Mouse (Mus musculus): Measurements from ENCODE around the gene Rabep1. TPM values are rescaled to one million over a fixed set of nuclear protein-coding genes. Genes with fewer than 3 reads are reported as not detected.
"Not testable (repeated sequence)": the region's sequence is repeated elsewhere in the genome, so short reads cannot be mapped to it uniquely, and the experiment has no call there.

The Rabep1 gene
- polyA plus RNA-seq, 1 experiment from 2014 or later, result 33.0 TPM

DNA sequence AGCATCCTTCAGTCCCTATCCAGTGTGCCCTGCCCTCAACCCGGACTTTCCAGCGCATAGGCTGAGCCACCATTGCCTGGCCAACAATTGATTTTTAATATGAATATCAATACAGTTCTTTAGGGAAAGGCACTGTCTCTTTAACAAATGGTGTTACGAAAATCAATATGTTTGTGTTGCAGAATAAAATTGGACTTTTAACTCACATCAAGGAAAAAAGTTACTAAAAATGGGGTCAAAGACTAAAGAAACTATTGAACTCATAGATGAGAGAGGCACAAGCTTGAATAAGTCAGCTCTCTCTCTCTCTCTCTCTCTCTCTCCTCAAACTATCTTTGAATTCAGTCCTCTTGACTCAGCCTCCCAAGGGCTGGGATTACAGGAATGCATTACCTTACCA, 7.5 kb upstream of the Rabep1 start:
- H3K4me1 ChIP-seq (ENCODE audit: control insufficient read depth, insufficient read depth, low read length), result no peaks in the 10 kb centered on the region
- no peak overlapping the region for H3K27ac ChIP-seq (replicated peaks; ENCODE audit: low read depth, low read length)
- no peak overlapping the region for H3K9ac ChIP-seq (ENCODE audit: low read length)
- H3K4me2 ChIP-seq (ENCODE audit: low read depth, severe bottlenecking), result no peak overlapping the region
- WGBS, result 91% methylated on average over 3 of the region's 3 CpGs
- no peak overlapping the region for H3K4me3 ChIP-seq (ENCODE audit: low read depth, low read length)
- DNase-seq (ENCODE audit: low spot score) (no peak), ATAC-seq (ENCODE audit: insufficient number of reproducible peaks, low FRiP score, low TSS enrichment, low read depth) (no peak)
- no peaks in the 10 kb centered on the region for H3K9me3 ChIP-seq (ENCODE audit: control insufficient read depth, low read length)
- no peaks in the 10 kb centered on the region for H3K36me3 ChIP-seq (ENCODE audit: control insufficient read depth, insufficient read depth, low read length)
- H3K27me3 ChIP-seq (ENCODE audit: control insufficient read depth, insufficient read depth, low read length), result no peaks in the 10 kb centered on the region

DNA sequence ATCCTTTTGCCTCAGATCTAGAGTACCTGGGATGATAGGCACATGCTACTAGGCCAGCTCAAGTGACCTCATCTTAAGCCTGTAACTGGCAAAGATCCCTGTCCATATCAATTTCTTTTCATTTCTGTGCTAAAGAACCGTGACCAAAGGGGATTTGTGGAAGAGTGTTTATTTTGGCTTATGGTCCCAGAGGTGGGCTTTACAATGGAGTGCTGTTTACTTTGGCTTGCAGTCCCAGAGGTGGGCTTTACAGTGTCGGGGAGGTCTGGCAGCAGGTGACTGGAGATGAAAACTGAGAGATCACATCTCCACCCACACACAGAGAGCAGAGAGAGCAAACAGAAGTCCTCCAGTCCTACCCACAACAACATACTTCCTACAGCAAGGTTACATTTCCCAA, 6.0 kb upstream of the Rabep1 start:
- no peaks in the 10 kb centered on the region for H3K36me3 ChIP-seq (ENCODE audit: control insufficient read depth, insufficient read depth, low read length)
- no peak overlapping the region for H3K9ac ChIP-seq (ENCODE audit: low read length)
- no peaks in the 10 kb centered on the region for H3K9me3 ChIP-seq (ENCODE audit: control insufficient read depth, low read length)
- DNase-seq (ENCODE audit: low spot score), result no peak
- 56% methylated on average over 2 of the region's 2 CpGs for WGBS
- H3K4me1 ChIP-seq (ENCODE audit: control insufficient read depth, insufficient read depth, low read length), result no peaks in the 10 kb centered on the region
- H3K4me3 ChIP-seq (ENCODE audit: low read depth, low read length), result no peak overlapping the region
- H3K27ac ChIP-seq (replicated peaks; ENCODE audit: low read depth, low read length), result no peak overlapping the region
- H3K27me3 ChIP-seq (ENCODE audit: control insufficient read depth, insufficient read depth, low read length), result no peaks in the 10 kb centered on the region
- no peak overlapping the region for H3K4me2 ChIP-seq (ENCODE audit: low read depth, severe bottlenecking)
- no peak for ATAC-seq (ENCODE audit: insufficient number of reproducible peaks, low FRiP score, low TSS enrichment, low read depth)

DNA sequence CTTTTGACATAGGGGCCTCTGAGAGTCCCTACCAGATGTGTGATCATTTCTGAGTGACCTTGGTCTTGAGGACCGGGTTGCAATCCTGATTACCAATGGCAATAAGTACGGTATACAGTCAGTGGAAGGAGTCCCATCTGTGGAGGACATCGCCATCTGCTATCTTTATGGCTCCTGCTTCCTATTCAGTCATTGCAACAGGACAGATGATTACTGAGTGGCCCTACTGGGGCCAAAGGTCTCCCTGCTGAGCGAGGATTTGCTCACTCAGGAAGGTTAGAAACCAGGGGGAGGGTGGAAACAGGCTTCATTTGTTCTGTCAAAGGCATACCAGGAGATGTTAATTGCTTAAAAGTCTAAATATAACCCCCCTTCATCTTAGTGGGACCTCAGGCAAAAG, 1.6 kb upstream of the Rabep1 start:
- no peak overlapping the region for H3K27ac ChIP-seq (replicated peaks; ENCODE audit: low read depth, low read length)
- H3K9ac ChIP-seq (ENCODE audit: low read length), result no peak overlapping the region
- no peak overlapping the region for H3K4me2 ChIP-seq (ENCODE audit: low read depth, severe bottlenecking)
- no peak overlapping the region for H3K4me3 ChIP-seq (ENCODE audit: low read depth, low read length)
- no peaks in the 10 kb centered on the region for H3K36me3 ChIP-seq (ENCODE audit: control insufficient read depth, insufficient read depth, low read length)
- H3K27me3 ChIP-seq (ENCODE audit: control insufficient read depth, insufficient read depth, low read length), result no peaks in the 10 kb centered on the region
- DNase-seq (ENCODE audit: low spot score) (no peak), ATAC-seq (ENCODE audit: insufficient number of reproducible peaks, low FRiP score, low TSS enrichment, low read depth) (no peak)
- no peaks in the 10 kb centered on the region for H3K9me3 ChIP-seq (ENCODE audit: control insufficient read depth, low read length)
- peaks cover 10% of the 10 kb centered on the region for H3K4me1 ChIP-seq (ENCODE audit: control insufficient read depth, insufficient read depth, low read length)
- 56% methylated on average over 4 of the region's 4 CpGs for WGBS

DNA sequence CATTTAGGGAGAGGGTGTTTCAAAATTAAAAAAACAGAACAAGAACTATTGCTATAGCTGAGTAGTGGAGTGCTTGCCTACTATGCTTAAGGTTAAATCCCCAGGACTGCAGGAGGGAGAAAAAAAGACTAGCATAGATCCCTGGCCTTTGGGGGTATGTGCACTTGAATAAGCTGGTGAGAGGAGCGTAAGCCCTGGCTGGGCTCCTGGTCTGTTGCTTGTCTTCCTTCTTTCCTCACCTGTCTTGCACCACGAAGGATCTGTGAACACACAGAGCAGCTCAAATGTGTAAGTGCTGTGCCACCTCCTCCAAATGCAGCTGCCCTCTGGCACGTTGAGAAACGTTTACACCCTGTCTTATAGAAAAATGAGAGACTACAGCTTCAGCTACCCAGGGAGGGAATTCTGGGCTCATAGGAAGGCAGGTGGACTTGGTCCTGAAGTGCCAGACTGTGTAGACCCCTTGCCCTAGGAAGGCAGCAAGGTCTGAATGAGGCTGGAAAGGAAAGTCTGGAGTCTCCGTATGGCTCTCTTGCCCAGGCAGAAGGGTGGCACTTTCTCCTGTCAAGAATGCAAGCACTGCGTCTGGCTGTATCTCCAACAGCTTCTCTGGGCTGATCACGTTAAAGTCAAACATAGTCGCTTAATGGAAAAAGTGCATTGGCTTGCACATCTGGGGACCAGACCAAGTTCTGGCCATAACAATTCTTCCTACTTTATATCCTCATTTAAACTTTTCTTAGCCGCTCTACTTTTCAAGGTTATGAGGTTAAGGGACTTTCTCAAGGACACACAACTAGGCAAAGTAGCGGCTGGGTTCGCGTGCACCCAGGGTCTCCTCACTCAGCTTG, 652 bp upstream of the Rabep1 start:
- 14% methylated on average over 12 of the region's 12 CpGs for WGBS
- ATAC-seq (ENCODE audit: insufficient number of reproducible peaks, low FRiP score, low TSS enrichment, low read depth) (peak; percentile 49), DNase-seq (ENCODE audit: low spot score) (no peak)

DNA sequence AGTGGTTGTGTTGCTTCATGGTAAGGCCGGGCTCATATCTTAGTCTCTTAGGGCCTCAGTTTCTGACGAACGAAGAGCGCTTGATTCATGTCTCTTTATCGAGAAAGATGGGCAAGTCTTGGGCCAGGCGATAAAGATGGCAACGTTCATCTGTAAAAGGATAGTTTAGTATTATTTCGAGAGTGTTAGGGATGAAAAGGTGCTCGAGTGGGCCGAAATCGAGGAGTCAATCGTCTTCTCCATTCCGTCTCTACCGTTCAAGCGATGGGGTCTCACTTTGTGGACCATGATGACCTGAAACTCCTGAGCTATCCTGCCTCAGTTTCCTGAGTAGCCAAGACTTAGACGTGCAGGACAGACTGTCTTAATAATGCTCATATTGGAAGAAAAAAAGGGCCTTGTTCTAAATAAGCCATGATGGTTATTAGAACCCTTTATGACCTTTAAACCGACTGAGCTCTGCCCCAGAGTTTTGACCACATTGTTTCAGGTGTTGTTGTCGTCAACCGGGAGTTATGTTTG, 940 bp downstream of the Rabep1 start:
- Histone ChIP-seq H3K27ac (replicated peaks; ENCODE audit: low read depth, low read length) (no peak overlapping the region), H3K36me3 (ENCODE audit: control insufficient read depth, insufficient read depth, low read length) (no peaks in the 10 kb centered on the region), H3K9me3 (ENCODE audit: control insufficient read depth, low read length) (no peaks in the 10 kb centered on the region), H3K4me2 (ENCODE audit: low read depth, severe bottlenecking) (peak overlapping the region; percentile 74), H3K9ac (ENCODE audit: low read length) (peak overlapping the region; percentile 85), H3K4me1 (ENCODE audit: control insufficient read depth, insufficient read depth, low read length) (peaks cover 10% of the 10 kb centered on the region), H3K27me3 (ENCODE audit: control insufficient read depth, insufficient read depth, low read length) (no peaks in the 10 kb centered on the region), H3K4me3 (ENCODE audit: low read depth, low read length) (peak overlapping the region; percentile 77)
- 4% methylated on average over 19 of the region's 19 CpGs for WGBS
- no peak for DNase-seq (ENCODE audit: low spot score)
- no peak for ATAC-seq (ENCODE audit: insufficient number of reproducible peaks, low FRiP score, low TSS enrichment, low read depth)

More for the DNA sequence above, 652 bp upstream of the Rabep1 start:
- peak overlapping the region; percentile 77 for H3K4me3 ChIP-seq (ENCODE audit: low read depth, low read length)
- H3K4me2 ChIP-seq (ENCODE audit: low read depth, severe bottlenecking), result peak overlapping the region; percentile 74
- no peak overlapping the region; the same call in 1 of the 2 replicates for H3K27ac ChIP-seq (replicated peaks; ENCODE audit: low read depth, low read length)
- H3K9me3 ChIP-seq (ENCODE audit: control insufficient read depth, low read length), result no peaks in the 10 kb centered on the region
- peak overlapping the region; percentile 85; the same call in 1 of the 2 replicates for H3K9ac ChIP-seq (ENCODE audit: low read length)
- no peaks in the 10 kb centered on the region for H3K27me3 ChIP-seq (ENCODE audit: control insufficient read depth, insufficient read depth, low read length)
- H3K4me1 ChIP-seq (ENCODE audit: control insufficient read depth, insufficient read depth, low read length), result peaks cover 10% of the 10 kb centered on the region
- H3K36me3 ChIP-seq (ENCODE audit: control insufficient read depth, insufficient read depth, low read length), result no peaks in the 10 kb centered on the region

DNA sequence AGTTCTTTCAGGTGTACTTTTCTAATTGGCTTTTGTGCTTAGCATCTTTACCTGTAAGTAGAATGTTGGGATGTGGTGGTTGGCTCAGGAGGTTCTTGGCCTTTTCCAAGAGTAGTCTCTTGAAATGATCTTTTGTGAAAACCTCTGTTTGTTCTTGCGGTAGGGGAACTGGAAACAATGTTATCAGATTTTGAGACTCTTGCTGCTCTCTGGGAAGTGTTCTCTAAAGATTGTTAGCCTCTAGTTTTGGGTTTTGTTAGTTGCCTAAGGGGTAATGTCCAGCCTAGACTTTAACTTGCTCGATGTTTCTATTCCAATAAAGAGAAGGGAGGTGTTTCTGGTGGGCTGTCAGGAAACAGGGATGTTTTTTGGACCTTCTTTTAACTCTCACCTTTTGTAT, 1.5 kb downstream of the Rabep1 start:
- no peak overlapping the region for H3K27ac ChIP-seq (replicated peaks; ENCODE audit: low read depth, low read length)
- H3K9me3 ChIP-seq (ENCODE audit: control insufficient read depth, low read length), result no peaks in the 10 kb centered on the region
- no peaks in the 10 kb centered on the region for H3K36me3 ChIP-seq (ENCODE audit: control insufficient read depth, insufficient read depth, low read length)
- H3K4me3 ChIP-seq (ENCODE audit: low read depth, low read length), result peak overlapping the region; percentile 77
- H3K4me1 ChIP-seq (ENCODE audit: control insufficient read depth, insufficient read depth, low read length), result peaks cover 10% of the 10 kb centered on the region
- no peak for ATAC-seq (ENCODE audit: insufficient number of reproducible peaks, low FRiP score, low TSS enrichment, low read depth)
- no peaks in the 10 kb centered on the region for H3K27me3 ChIP-seq (ENCODE audit: control insufficient read depth, insufficient read depth, low read length)
- H3K9ac ChIP-seq (ENCODE audit: low read length), result no peak overlapping the region
- no peak for DNase-seq (ENCODE audit: low spot score)
- peak overlapping the region; percentile 74 for H3K4me2 ChIP-seq (ENCODE audit: low read depth, severe bottlenecking)
- 72% methylated on average over 2 of the region's 2 CpGs for WGBS

DNA sequence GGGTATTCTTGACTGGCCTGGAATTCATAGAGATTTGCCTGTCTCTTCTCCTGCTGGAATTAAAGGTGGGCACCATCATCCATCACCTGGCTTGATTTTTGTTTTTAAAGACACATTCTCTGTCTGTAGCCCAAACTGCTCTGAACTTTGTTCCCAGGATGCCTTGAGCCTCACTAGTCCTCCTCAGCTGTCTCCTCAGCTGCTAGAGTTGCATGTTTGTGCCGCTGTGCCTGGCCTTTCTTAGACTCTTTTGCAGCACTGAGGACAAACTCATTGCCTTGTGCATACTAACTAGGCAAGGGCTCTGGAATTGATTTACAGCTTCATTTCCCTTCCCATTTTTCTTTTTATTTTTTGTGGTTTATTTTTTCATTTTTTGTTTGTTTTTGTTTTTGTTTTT, 15.8 kb downstream of the Rabep1 start:
- no peak overlapping the region for H3K9ac ChIP-seq (ENCODE audit: low read length)
- ATAC-seq (ENCODE audit: insufficient number of reproducible peaks, low FRiP score, low TSS enrichment, low read depth) (no peak), DNase-seq (ENCODE audit: low spot score) (no peak)
- no peak overlapping the region for H3K4me2 ChIP-seq (ENCODE audit: low read depth, severe bottlenecking)
- H3K27ac ChIP-seq (replicated peaks; ENCODE audit: low read depth, low read length), result no peak overlapping the region
- H3K27me3 ChIP-seq (ENCODE audit: control insufficient read depth, insufficient read depth, low read length), result no peaks in the 10 kb centered on the region
- no peaks in the 10 kb centered on the region for H3K9me3 ChIP-seq (ENCODE audit: control insufficient read depth, low read length)
- no peaks in the 10 kb centered on the region for H3K4me1 ChIP-seq (ENCODE audit: control insufficient read depth, insufficient read depth, low read length)
- no peak overlapping the region for H3K4me3 ChIP-seq (ENCODE audit: low read depth, low read length)
- no peaks in the 10 kb centered on the region for H3K36me3 ChIP-seq (ENCODE audit: control insufficient read depth, insufficient read depth, low read length)
- WGBS, result 97% methylated on average over 1 of the region's 1 CpGs

DNA sequence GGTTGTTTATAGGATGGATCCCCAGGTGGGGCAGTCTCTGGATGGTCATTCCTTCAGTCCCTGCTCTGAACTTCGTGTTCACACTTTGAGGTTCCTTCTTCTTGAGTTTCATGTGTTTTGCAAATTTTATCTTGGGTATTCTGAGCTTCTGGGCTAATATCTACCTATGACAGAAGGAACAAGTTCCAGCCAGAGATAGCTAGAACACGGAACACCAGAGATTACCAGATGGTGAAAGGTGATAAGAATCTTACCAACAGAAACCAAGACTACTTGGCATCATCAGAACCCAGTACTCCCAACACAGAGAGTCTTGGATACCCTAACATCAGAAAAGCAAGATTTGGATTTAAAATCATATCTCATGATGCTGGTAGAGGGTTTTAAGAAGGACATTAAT, 18.6 kb downstream of the Rabep1 start:
- H3K9me3 ChIP-seq (ENCODE audit: control insufficient read depth, low read length); H3K4me2 ChIP-seq (ENCODE audit: low read depth, severe bottlenecking); H3K27me3 ChIP-seq (ENCODE audit: control insufficient read depth, insufficient read depth, low read length); H3K4me3 ChIP-seq (ENCODE audit: low read depth, low read length); DNase-seq (ENCODE audit: low spot score); H3K4me1 ChIP-seq (ENCODE audit: control insufficient read depth, insufficient read depth, low read length); H3K27ac ChIP-seq (replicated peaks; ENCODE audit: low read depth, low read length); H3K36me3 ChIP-seq (ENCODE audit: control insufficient read depth, insufficient read depth, low read length); H3K9ac ChIP-seq (ENCODE audit: low read length); ATAC-seq (ENCODE audit: insufficient number of reproducible peaks, low FRiP score, low TSS enrichment, low read depth): not testable (repeated sequence)
- WGBS, result 83% methylated on average over 2 of the region's 2 CpGs
